Mouse (Mus musculus): ENCODE data around the gene Cryga.

GRCm38 (mm10) chr1:65052140-65052539, 51.0 kb downstream of the Cryga start:
- TF ChIP-seq CTCF (IDR thresholded peaks at IDR 0.05), result no peak
- TF ChIP-seq POLR2A (IDR thresholded peaks at IDR 0.05; ENCODE audit: insufficient read depth, low read depth, low read length), result no peak
- TF ChIP-seq EP300 (IDR thresholded peaks at IDR 0.05; ENCODE audit: insufficient read depth, low read depth, low read length), result no peak

Data from heart, adult 2 months (tissue).